Mouse (Mus musculus): ENCODE measurements around the gene Duxf3. TPM values are rescaled to one million over a fixed set of nuclear protein-coding genes. Genes with fewer than 3 reads are reported as not detected.

Duxf3 gene
- polyA plus RNA-seq, 1 experiment from 2014 or later = not detected

Other genes starting within 250 kb of the Duxf3 start
- not detected in 2 replicates for gene AW822073, start 7.7 kb downstream of the Duxf3 start, polyA plus RNA-seq (2015; fragmentation: Nextera tagmentation; extraction: Ambion mirVana)
- not detected in 2 replicates for gene Gm4981, start 4.0 kb upstream of the Duxf3 start, polyA plus RNA-seq (2015; fragmentation: Nextera tagmentation; extraction: Ambion mirVana)
- gene Gcc2, start 22.8 kb upstream of the Duxf3 start, polyA plus RNA-seq (2015; fragmentation: Nextera tagmentation; extraction: Ambion mirVana) = 82.3 and 82.5 TPM in 2 replicates
- 56.6 and 86.2 TPM in 2 replicates for gene Lims1, start 90.8 kb upstream of the Duxf3 start, polyA plus RNA-seq (2015; fragmentation: Nextera tagmentation; extraction: Ambion mirVana)
- gene Ranbp2, start 214.2 kb upstream of the Duxf3 start, polyA plus RNA-seq (2015; fragmentation: Nextera tagmentation; extraction: Ambion mirVana) = 13.2 and 16.6 TPM in 2 replicates

Data from neural tube, embryonic 15.5 days (tissue).